Mouse (Mus musculus): Measurements from ENCODE around the gene Nap1l4. TPM values are rescaled to one million over a fixed set of nuclear protein-coding genes. Genes with fewer than 3 reads are reported as not detected.

The Nap1l4 gene
- total RNA-seq, 2 experiments from 2014 or later: 130 to 138 TPM

- no peak for DNase-seq (ENCODE audit: low spot score in 2 of 2)
These were observed 16.5 kb downstream of the Nap1l4 start for GRCm38 (mm10) chr7:143532410-143532809.

- no peak for DNase-seq (ENCODE audit: low spot score in 2 of 2)
These were observed 29.6 kb downstream of the Nap1l4 start for GRCm38 (mm10) chr7:143519333-143519732.

- DNase-seq (ENCODE audit: low spot score in 2 of 2): no peak
These were observed 34.5 kb downstream of the Nap1l4 start for GRCm38 (mm10) chr7:143514416-143514768.

GRCm38 (mm10) chr7:143513763-143514415 lies 35.0 kb downstream of the Nap1l4 start:
- no peak for DNase-seq (ENCODE audit: low spot score in 2 of 2)

GRCm38 (mm10) chr7:143511335-143511712 lies 37.6 kb downstream of the Nap1l4 start:
- no peak for DNase-seq (ENCODE audit: low spot score in 2 of 2)

- no peak for DNase-seq (ENCODE audit: low spot score in 2 of 2)
These were observed 38.1 kb downstream of the Nap1l4 start for GRCm38 (mm10) chr7:143510593-143511334.

GRCm38 (mm10) chr7:143509566-143509965 lies 39.3 kb downstream of the Nap1l4 start:
- DNase-seq (ENCODE audit: low spot score in 2 of 2): no peak

- DNase-seq (ENCODE audit: low spot score in 2 of 2): peak; percentile 40 to 54
These were observed 42.2 kb downstream of the Nap1l4 start for GRCm38 (mm10) chr7:143506675-143507074.

- DNase-seq (ENCODE audit: low spot score in 2 of 2): no peak
These were observed 42.6 kb downstream of the Nap1l4 start for GRCm38 (mm10) chr7:143506271-143506670.

- peak; percentile 68 to 73 for DNase-seq (ENCODE audit: low spot score in 2 of 2)
These were observed 43.1 kb downstream of the Nap1l4 start for GRCm38 (mm10) chr7:143505823-143506222.

GRCm38 (mm10) chr7:143505411-143505810 lies 43.5 kb downstream of the Nap1l4 start:
- no peak for DNase-seq (ENCODE audit: low spot score in 2 of 2)

- DNase-seq (ENCODE audit: low spot score in 2 of 2): no peak
These were observed 45.0 kb downstream of the Nap1l4 start for GRCm38 (mm10) chr7:143503926-143504325.

- no peak for DNase-seq (ENCODE audit: low spot score in 2 of 2)
These were observed 46.3 kb downstream of the Nap1l4 start, which contains the start of gene Phlda2 for GRCm38 (mm10) chr7:143502418-143503200. Gene Phlda2, minus strand, starts transcription at chr7:143503150.

GRCm38 (mm10) chr7:143501643-143502417 lies 47.1 kb downstream of the Nap1l4 start:
- peak in 1 of 2 experiments; percentile 10 for DNase-seq (ENCODE audit: low spot score in 2 of 2)

GRCm38 (mm10) chr7:143500912-143501311 lies 48.0 kb downstream of the Nap1l4 start:
- DNase-seq (ENCODE audit: low spot score in 2 of 2): no peak

- no peak for DNase-seq (ENCODE audit: low spot score in 2 of 2)
These were observed 50.3 kb downstream of the Nap1l4 start for GRCm38 (mm10) chr7:143498584-143498983.

GRCm38 (mm10) chr7:143495104-143495961 lies 53.6 kb downstream of the Nap1l4 start:
- DNase-seq (ENCODE audit: low spot score in 2 of 2): no peak

- no peak for DNase-seq (ENCODE audit: low spot score in 2 of 2)
These were observed 55.2 kb downstream of the Nap1l4 start for GRCm38 (mm10) chr7:143493616-143494126.

GRCm38 (mm10) chr7:143489735-143490134 lies 59.2 kb downstream of the Nap1l4 start:
- no peak for DNase-seq (ENCODE audit: low spot score in 2 of 2)

GRCm38 (mm10) chr7:143482541-143482940 lies 66.4 kb downstream of the Nap1l4 start:
- no peak for DNase-seq (ENCODE audit: low spot score in 2 of 2)
